Comparison of ENCODE assay signal across 16 mouse cellular contexts in the genomic region with DNA sequence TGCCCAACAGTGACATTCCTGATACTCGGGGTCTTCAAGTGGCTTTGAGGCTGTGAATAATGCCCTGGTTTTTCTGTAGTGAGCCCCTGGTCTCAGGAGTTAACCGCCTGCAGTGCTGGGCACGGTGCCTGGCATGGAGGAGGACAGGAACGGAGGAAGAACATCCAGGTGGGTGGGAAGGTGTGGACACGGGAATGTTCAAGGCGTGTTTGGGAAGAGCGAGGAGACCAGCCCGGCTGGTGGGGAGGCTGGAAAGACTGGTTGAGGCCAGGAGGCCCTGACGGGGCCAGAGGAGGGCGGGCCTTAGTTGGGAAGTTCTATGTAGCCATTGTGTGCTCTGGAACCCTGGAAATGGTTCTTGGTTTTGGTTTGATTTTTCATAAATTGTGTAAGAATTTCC.
"Had no signal": no experiment of that assay in that cellular context is flagged by ENCODE, and none has a peak within 500 bp of the region (broad histone marks: within the 10 kb centered on the region; RNA-seq: fewer than 3 reads in every experiment).

No protein-coding gene starts in this region.

- H3K27me3 ChIP-seq: neural tube, embryonic 12.5 days; neural tube, embryonic 13.5 days; neural tube, embryonic 15.5 days; stomach, embryonic 15.5 days had no signal

- H3K9me3 ChIP-seq: neural tube, embryonic 12.5 days; neural tube, embryonic 13.5 days; neural tube, embryonic 15.5 days; stomach, embryonic 15.5 days had no signal

- H3K36me3 ChIP-seq: neural tube, embryonic 12.5 days; neural tube, embryonic 13.5 days; neural tube, embryonic 15.5 days; stomach, embryonic 15.5 days had no signal

- H3K9ac ChIP-seq: neural tube, embryonic 12.5 days; neural tube, embryonic 13.5 days; neural tube, embryonic 15.5 days; stomach, embryonic 15.5 days had no signal

- H3K27ac ChIP-seq: neural tube, embryonic 12.5 days; neural tube, embryonic 13.5 days; neural tube, embryonic 15.5 days; stomach, embryonic 15.5 days had no signal

- H3K4me3 ChIP-seq: neural tube, embryonic 12.5 days; neural tube, embryonic 13.5 days; neural tube, embryonic 15.5 days; stomach, embryonic 15.5 days had no signal

- DNase-seq: retina, postnatal 1 day; right cerebral cortex, adult 18-20 months; right cerebral cortex, postnatal 14 days; right cerebral cortex, postnatal 25 days; right cerebral cortex, postnatal 4 days; spleen, adult 18-20 months; thymus, adult 18-20 months; thymus, adult 2 months; thymus, postnatal 14 days; thymus, postnatal 25 days; thymus, postnatal 36 days; thymus, postnatal 4 days had no signal

- H3K4me2 ChIP-seq: neural tube, embryonic 12.5 days; neural tube, embryonic 13.5 days; neural tube, embryonic 15.5 days; stomach, embryonic 15.5 days had no signal
